Comparison of ENCODE assay signal across 17 mouse cellular contexts in the genomic region with DNA sequence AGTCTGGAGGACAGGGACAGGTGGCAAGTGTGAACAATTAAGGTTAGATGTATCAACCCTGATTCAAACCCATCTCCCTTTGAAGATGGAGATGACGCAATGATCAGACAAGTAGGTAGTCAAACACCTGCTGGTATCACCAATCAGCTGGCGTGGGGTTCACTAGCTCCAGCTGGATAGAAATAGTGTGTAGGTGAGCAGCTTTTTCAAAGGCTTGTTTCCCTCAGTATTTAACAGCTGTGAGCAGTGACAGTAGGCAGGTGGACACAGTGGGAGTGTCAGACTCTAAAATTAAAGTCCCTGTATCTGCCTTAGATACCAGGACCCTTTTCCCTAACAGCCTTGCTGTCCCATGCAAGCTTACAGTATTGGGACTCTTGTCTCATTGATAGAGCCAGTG.
"Had no signal": no experiment of that assay in that cellular context is flagged by ENCODE, and none has a peak within 500 bp of the region (broad histone marks: within the 10 kb centered on the region; RNA-seq: fewer than 3 reads in every experiment).

No protein-coding gene starts in this region.

- H3K9me3 ChIP-seq: lung, embryonic 15.5 days; midbrain, embryonic 13.5 days; midbrain, embryonic 15.5 days; neural tube, embryonic 12.5 days; stomach, embryonic 15.5 days had no signal

- H3K4me3 ChIP-seq: lung, embryonic 15.5 days; megakaryocyte, embryonic 14.5 days; midbrain, embryonic 13.5 days; midbrain, embryonic 15.5 days; neural tube, embryonic 12.5 days; stomach, embryonic 15.5 days had no signal

- H3K4me2 ChIP-seq: lung, embryonic 15.5 days; midbrain, embryonic 11.5 days; midbrain, embryonic 13.5 days; midbrain, embryonic 15.5 days; neural tube, embryonic 12.5 days; stomach, embryonic 15.5 days had no signal

- H3K36me3 ChIP-seq: lung, embryonic 15.5 days; midbrain, embryonic 13.5 days; midbrain, embryonic 15.5 days; neural tube, embryonic 12.5 days; stomach, embryonic 15.5 days had no signal

- H3K9ac ChIP-seq: lung, embryonic 15.5 days; midbrain, embryonic 13.5 days; midbrain, embryonic 15.5 days; neural tube, embryonic 12.5 days; stomach, embryonic 15.5 days had no signal

- DNase-seq: lung, adult 2 months; lung, postnatal 14 days; lung, postnatal 36 days; right cerebral cortex, postnatal 14 days; thymus, adult 2 months; thymus, postnatal 25 days; thymus, postnatal 4 days had no signal

- H3K4me1 ChIP-seq: lung, embryonic 15.5 days; megakaryocyte, embryonic 14.5 days; midbrain, embryonic 15.5 days; neural tube, embryonic 12.5 days; stomach, embryonic 15.5 days had no signal

- H3K27ac ChIP-seq: lung, embryonic 15.5 days; macrophage; midbrain, embryonic 13.5 days; midbrain, embryonic 15.5 days; neural tube, embryonic 12.5 days; stomach, embryonic 15.5 days; stomach, postnatal 0 days had no signal

- H3K27me3 ChIP-seq: lung, embryonic 15.5 days; megakaryocyte, embryonic 14.5 days; midbrain, embryonic 13.5 days; midbrain, embryonic 15.5 days; neural tube, embryonic 12.5 days; stomach, embryonic 15.5 days had no signal

- ATAC-seq: lung, postnatal 0 days; midbrain, embryonic 13.5 days; midbrain, embryonic 15.5 days had no signal
